Mouse (Mus musculus) megakaryocyte, embryonic 14.5 days (primary cell): ENCODE data around the gene Avp.

Experiments
- FLI1 ChIP-seq: IDR thresholded peaks from 2 replicates; pipeline ENCODE4 v1.6.1; 2012; ENCODE audit warnings: low read length, inconsistent platforms, mixed read lengths
- GATA1 ChIP-seq: IDR thresholded peaks from 3 replicates; pipeline ENCODE4 v1.6.1; 2012; ENCODE audit warnings: mixed read lengths, low read length, inconsistent platforms, borderline replicate concordance

DNA sequence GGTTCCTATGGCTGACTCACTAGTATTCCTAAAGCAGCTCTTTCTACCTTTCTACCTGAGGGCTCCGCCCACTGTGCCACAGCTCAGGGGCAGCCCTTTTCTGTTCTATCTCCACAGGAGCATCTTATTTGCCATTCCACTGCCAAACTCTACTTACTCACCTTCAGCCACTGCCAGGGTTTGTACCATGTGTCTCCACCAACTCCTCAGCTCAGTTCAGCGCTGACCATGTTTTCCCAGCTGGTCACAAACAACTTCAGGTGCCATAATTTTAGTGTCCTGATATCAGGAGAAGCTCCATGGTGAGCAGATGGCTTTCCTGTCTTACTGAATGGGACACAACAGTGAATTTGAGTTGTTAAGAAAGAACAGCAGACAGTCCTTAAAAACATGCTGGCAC is 24.9 kb downstream of the Avp start:
- TF ChIP-seq GATA1 (no peak), FLI1 (no peak)
